Mouse (Mus musculus) hindbrain, embryonic 11.5 days (tissue): ENCODE measurements around the gene March1. TPM values are rescaled to one million over a fixed set of nuclear protein-coding genes. Genes with fewer than 3 reads are reported as not detected.
A peak's percentile ranks its signal among the peaks of the same experiment; 100 is the strongest.

ENCODE experiments used
- ATAC-seq: fragments of 200-750 bp; cut with Nextera tagmentation; 2 replicates; pipeline ENCODE4 v1.8.0; 2017; ENCODE audit warnings: mild to moderate bottlenecking, moderate TSS enrichment, moderate library complexity; ENCODE audit not compliant: low FRiP score
- DNase-seq: peaks from one replicate; pipeline ENCODE4 v3.0.0-alpha.2; 2015; ENCODE audit warnings: low spot score
- H3K27ac ChIP-seq: fragments of 300-500 bp; sonication (generic); 2 replicates; pipeline ENCODE4 v1.5.1; 2014; ENCODE audit warnings: mild to moderate bottlenecking, low read depth, low read length
- H3K27me3 ChIP-seq: fragments of 300-500 bp; sonication (generic); 2 replicates; pipeline ENCODE4 v1.6.1; 2014; ENCODE audit warnings: mild to moderate bottlenecking, low read length, moderate library complexity, mixed read lengths; ENCODE audit not compliant: control insufficient read depth, insufficient read depth
- H3K36me3 ChIP-seq: fragments of 300-500 bp; sonication (generic); 2 replicates; pipeline ENCODE4 v1.6.1; 2014; ENCODE audit warnings: mild to moderate bottlenecking, low read length, moderate library complexity, mixed read lengths; ENCODE audit not compliant: control insufficient read depth, insufficient read depth
- H3K4me1 ChIP-seq: fragments of 300-500 bp; sonication (generic); replicated peaks from 2 replicates; pipeline ENCODE4 v1.6.1; 2014; ENCODE audit warnings: low read length, mixed read lengths; ENCODE audit not compliant: control insufficient read depth, insufficient read depth
- H3K4me2 ChIP-seq: fragments of 300-500 bp; sonication (generic); replicated peaks from 2 replicates; pipeline ENCODE4 v1.6.1; 2014; ENCODE audit warnings: mild to moderate bottlenecking, low read depth, low read length
- H3K4me3 ChIP-seq: fragments of 300-500 bp; sonication (generic); 2 replicates; pipeline ENCODE4 v1.5.1; 2014; ENCODE audit warnings: low read depth, low read length
- H3K9ac ChIP-seq: fragments of 300-500 bp; sonication (generic); 2 replicates; pipeline ENCODE4 v1.6.1; 2014; ENCODE audit warnings: low read depth, low read length
- H3K9me3 ChIP-seq: fragments of 300-500 bp; sonication (generic); 2 replicates; pipeline ENCODE4 v1.6.1; 2016; ENCODE audit warnings: low read length; ENCODE audit not compliant: control insufficient read depth
- WGBS: fragments of 180-500 bp; shearing (Covaris S2); extraction: QIAGEN DNeasy Blood & Tissue Kit; methylation state at CpG from one replicate; pipeline ENCODE4 v1.1.7; 2014; 5-methylcytosine and 5-hydroxymethylcytosine counted together
- polyA plus RNA-seq: library from polyadenylated mRNA; unstranded; fragments of >200 nt; fragmentation: Nextera tagmentation; extraction: Ambion mirVana; gene quantifications from 2 replicates; pipeline ENCODE4 v1.2.1, GENCODE M21; 2014

The March1 gene
- polyA plus RNA-seq, 1 experiment from 2014 or later, result 8.7 TPM

- peak; percentile 88 for ATAC-seq
- Histone ChIP-seq H3K9ac (peak overlapping the region; percentile 31; the same call in 1 of the 2 replicates), H3K4me3 (0 out of 2 replicates have a peak overlapping the region, but pooled peaks have one; percentile 8), H3K4me1 (no peaks in the 10 kb centered on the region), H3K27me3 (no peaks in the 10 kb centered on the region), H3K9me3 (no peaks in the 10 kb centered on the region), H3K27ac (peak overlapping the region; percentile 75), H3K4me2 (peak overlapping the region; percentile 14; the same call in 1 of the 2 replicates), H3K36me3 (no peaks in the 10 kb centered on the region)
- WGBS, result 7% methylated on average over 10 of the region's 10 CpGs
- peak; percentile 48 for DNase-seq
These were observed 349.0 kb downstream of the March1 start for GRCm38 (mm10) chr8:65966502-65967222.

GRCm38 (mm10) chr8:65967223-65967778 is 349.6 kb downstream of the March1 start:
- H3K27ac ChIP-seq, result 0 out of 2 replicates have a peak overlapping the region, but pooled peaks have one; percentile 75

GRCm38 (mm10) chr8:65976905-65977304 is 359.2 kb downstream of the March1 start:
- Histone ChIP-seq H3K4me2 (no peak overlapping the region), H3K27ac (no peak overlapping the region), H3K9me3 (no peaks in the 10 kb centered on the region), H3K4me1 (no peaks in the 10 kb centered on the region), H3K27me3 (no peaks in the 10 kb centered on the region), H3K4me3 (no peak overlapping the region), H3K36me3 (no peaks in the 10 kb centered on the region), H3K9ac (no peak overlapping the region)
- DNase-seq, result no peak
- WGBS, result 74% methylated on average over 5 of the region's 5 CpGs
- no peak for ATAC-seq

More at GRCm38 (mm10) chr8:65967223-65967778, 349.6 kb downstream of the March1 start:
- H3K27me3 ChIP-seq, result no peaks in the 10 kb centered on the region
- no peak overlapping the region for H3K9ac ChIP-seq
- peak overlapping the region; percentile 14; the same call in 1 of the 2 replicates for H3K4me2 ChIP-seq
- no peaks in the 10 kb centered on the region for H3K9me3 ChIP-seq
- DNase-seq (no peak), ATAC-seq (peak; percentile 47; the same call in 1 of the 2 replicates)
- 65% methylated on average over 8 of the region's 8 CpGs for WGBS
- H3K36me3 ChIP-seq, result no peaks in the 10 kb centered on the region
- H3K4me3 ChIP-seq, result no peak overlapping the region
- H3K4me1 ChIP-seq, result no peaks in the 10 kb centered on the region

- H3K9me3 ChIP-seq, result no peaks in the 10 kb centered on the region
- ATAC-seq (no peak), DNase-seq (no peak)
- no peaks in the 10 kb centered on the region for H3K27me3 ChIP-seq
- no peaks in the 10 kb centered on the region for H3K36me3 ChIP-seq
- H3K9ac ChIP-seq, result no peak overlapping the region
- H3K27ac ChIP-seq, result no peak overlapping the region
- H3K4me1 ChIP-seq, result no peaks in the 10 kb centered on the region
- 89% methylated on average over 2 of the region's 2 CpGs for WGBS
- no peak overlapping the region for H3K4me2 ChIP-seq
- H3K4me3 ChIP-seq, result no peak overlapping the region
These were observed 364.3 kb downstream of the March1 start for GRCm38 (mm10) chr8:65982039-65982438.

GRCm38 (mm10) chr8:65987665-65988064 is 370.0 kb downstream of the March1 start:
- H3K4me3 ChIP-seq, result no peak overlapping the region
- H3K9me3 ChIP-seq, result no peaks in the 10 kb centered on the region
- no peaks in the 10 kb centered on the region for H3K4me1 ChIP-seq
- H3K9ac ChIP-seq, result no peak overlapping the region
- no peak overlapping the region for H3K27ac ChIP-seq
- no peak overlapping the region for H3K4me2 ChIP-seq
- H3K36me3 ChIP-seq, result no peaks in the 10 kb centered on the region
- no peaks in the 10 kb centered on the region for H3K27me3 ChIP-seq
- no peak for ATAC-seq
- no peak for DNase-seq
- 89% methylated on average over 1 of the region's 1 CpGs for WGBS

GRCm38 (mm10) chr8:66022815-66023214 is 405.1 kb downstream of the March1 start:
- 83% methylated on average over 2 of the region's 2 CpGs for WGBS
- no peaks in the 10 kb centered on the region for H3K9me3 ChIP-seq
- H3K27ac ChIP-seq, result no peak overlapping the region
- ATAC-seq, result no peak
- H3K27me3 ChIP-seq, result no peaks in the 10 kb centered on the region
- no peak overlapping the region for H3K4me3 ChIP-seq
- no peak for DNase-seq
- H3K4me1 ChIP-seq, result no peaks in the 10 kb centered on the region
- no peak overlapping the region for H3K4me2 ChIP-seq
- H3K36me3 ChIP-seq, result no peaks in the 10 kb centered on the region
- no peak overlapping the region for H3K9ac ChIP-seq

GRCm38 (mm10) chr8:66033651-66034050 is 416.0 kb downstream of the March1 start:
- WGBS, result 78% methylated on average over 3 of the region's 3 CpGs
- Histone ChIP-seq H3K4me1 (no peaks in the 10 kb centered on the region), H3K27me3 (no peaks in the 10 kb centered on the region), H3K27ac (no peak overlapping the region), H3K4me3 (no peak overlapping the region), H3K36me3 (no peaks in the 10 kb centered on the region), H3K4me2 (no peak overlapping the region), H3K9ac (no peak overlapping the region), H3K9me3 (no peaks in the 10 kb centered on the region)
- no peak for DNase-seq
- no peak for ATAC-seq

GRCm38 (mm10) chr8:66034429-66034828 is 416.7 kb downstream of the March1 start:
- no peak for ATAC-seq
- no peak overlapping the region for H3K4me2 ChIP-seq
- H3K36me3 ChIP-seq, result no peaks in the 10 kb centered on the region
- no peak overlapping the region for H3K9ac ChIP-seq
- H3K9me3 ChIP-seq, result no peaks in the 10 kb centered on the region
- H3K27ac ChIP-seq, result no peak overlapping the region
- no peaks in the 10 kb centered on the region for H3K27me3 ChIP-seq
- H3K4me3 ChIP-seq, result no peak overlapping the region
- 91% methylated on average over 3 of the region's 3 CpGs for WGBS
- no peaks in the 10 kb centered on the region for H3K4me1 ChIP-seq
- no peak for DNase-seq

- Histone ChIP-seq H3K9ac (no peak overlapping the region), H3K27me3 (no peaks in the 10 kb centered on the region), H3K36me3 (no peaks in the 10 kb centered on the region), H3K4me1 (no peaks in the 10 kb centered on the region), H3K4me3 (no peak overlapping the region), H3K9me3 (no peaks in the 10 kb centered on the region), H3K4me2 (no peak overlapping the region), H3K27ac (no peak overlapping the region)
- ATAC-seq (no peak), DNase-seq (no peak)
- WGBS, result 96% methylated on average over 3 of the region's 3 CpGs
These were observed 476.5 kb downstream of the March1 start for GRCm38 (mm10) chr8:66094152-66094551.
